ENCODE assay signal across 8 mouse cellular contexts in genomic region chrX:93700528-93701225, GRCm38 (mm10). TPM values are rescaled to one million over a fixed set of nuclear protein-coding genes. Genes with fewer than 3 reads are reported as not detected.
DNase-seq lines count a peak whose midpoint lies in the region.

No protein-coding gene starts in this region.

- no peaks in the 10 kb centered on the region for H3K36me3 ChIP-seq in macrophage (ENCODE audit: inconsistent target)

- no peaks in the 10 kb centered on the region for H3K79me2 ChIP-seq in macrophage (ENCODE audit: inconsistent target)

- WGBS in macrophage (ENCODE audit: missing documents): 45% methylated on average over 8 of the region's 8 CpGs

- H3K27ac ChIP-seq in macrophage: no peak overlapping the region

- H3K4me3 ChIP-seq in macrophage (ENCODE audit: inconsistent target): peak overlapping the region; percentile 5; the same call in 1 of the 2 replicates

- peak; percentile 25 for DNase-seq in embryo, embryonic 10 days (ENCODE audit: low spot score)
- DNase-seq in embryo, embryonic 9.5 days (ENCODE audit: extremely low spot score): no peak
- DNase-seq in cerebellum, adult 18-20 months: peak; percentile 65 to 66
- DNase-seq in frontal cortex, adult 2 months (ENCODE audit: extremely low spot score in 1 of 2, low spot score in 1 of 2): peak; percentile 12 to 74
- DNase-seq in heart, postnatal 4 days: peak; percentile 65
- peak; percentile 9 to 32 for DNase-seq in layer of hippocampus, postnatal 25 days (ENCODE audit: extremely low spot score in 1 of 2, low spot score in 1 of 2)
- DNase-seq in right cerebral cortex, postnatal 4 days: peak; percentile 31

RNA-seq across cellular contexts. Expression of gene Pcyt1b, which starts 46.0 kb away (rescaled TPM):
- polyA plus RNA-seq in frontal cortex, adult 2 months (2012; rRNA removed): 25.4 and 25.9 TPM in 2 replicates
- under 1 TPM; 0.60 to 0.95 TPM for total RNA-seq in heart, postnatal 4 days (2021)
- 10 to 100 TPM; 31.7 to 32.6 TPM for total RNA-seq in layer of hippocampus, postnatal 25 days (2021)
- 1 to 10 TPM in 14 of 26 experiments, under 1 TPM in 10, not detected in 2; 0.16 to 9.0 (median 1.2) TPM for total RNA-seq in macrophage (2018; cell fraction: chromatin; rRNA removed)
- total RNA-seq in macrophage (2018; cell fraction: cytosol; rRNA removed): 1 to 10 TPM in 3 of 26 experiments, under 1 TPM in 23; 0.38 to 1.2 (median 0.65) TPM
- 1 to 10 TPM in 11 of 26 experiments, under 1 TPM in 14, not detected in 1; 0.24 to 1.7 (median 0.98) TPM for total RNA-seq in macrophage (2018; cell fraction: nucleus; rRNA removed)
- polyA plus RNA-seq in macrophage (2018): 0.45 to 0.67 TPM (median 0.62 TPM) in 3 replicates

Comparison
In these comparisons a context has a peak if more than half of its experiments do, and no peak if none do; other contexts are left out.
1. RNA of gene Pcyt1b, which starts 46.0 kb away (total RNA-seq): 31.7 to 32.6 TPM in layer of hippocampus, postnatal 25 days; 0.60 to 0.95 TPM in heart, postnatal 4 days; every median in the first group is over 10 times any median in the second.